Mouse (Mus musculus): Measurements from ENCODE around the gene Foxf1. TPM values are rescaled to one million over a fixed set of nuclear protein-coding genes. Genes with fewer than 3 reads are reported as not detected.

The Foxf1 gene
- total RNA-seq, 2 experiments from 2014 or later = 0.40 to 1.8 TPM

DNA sequence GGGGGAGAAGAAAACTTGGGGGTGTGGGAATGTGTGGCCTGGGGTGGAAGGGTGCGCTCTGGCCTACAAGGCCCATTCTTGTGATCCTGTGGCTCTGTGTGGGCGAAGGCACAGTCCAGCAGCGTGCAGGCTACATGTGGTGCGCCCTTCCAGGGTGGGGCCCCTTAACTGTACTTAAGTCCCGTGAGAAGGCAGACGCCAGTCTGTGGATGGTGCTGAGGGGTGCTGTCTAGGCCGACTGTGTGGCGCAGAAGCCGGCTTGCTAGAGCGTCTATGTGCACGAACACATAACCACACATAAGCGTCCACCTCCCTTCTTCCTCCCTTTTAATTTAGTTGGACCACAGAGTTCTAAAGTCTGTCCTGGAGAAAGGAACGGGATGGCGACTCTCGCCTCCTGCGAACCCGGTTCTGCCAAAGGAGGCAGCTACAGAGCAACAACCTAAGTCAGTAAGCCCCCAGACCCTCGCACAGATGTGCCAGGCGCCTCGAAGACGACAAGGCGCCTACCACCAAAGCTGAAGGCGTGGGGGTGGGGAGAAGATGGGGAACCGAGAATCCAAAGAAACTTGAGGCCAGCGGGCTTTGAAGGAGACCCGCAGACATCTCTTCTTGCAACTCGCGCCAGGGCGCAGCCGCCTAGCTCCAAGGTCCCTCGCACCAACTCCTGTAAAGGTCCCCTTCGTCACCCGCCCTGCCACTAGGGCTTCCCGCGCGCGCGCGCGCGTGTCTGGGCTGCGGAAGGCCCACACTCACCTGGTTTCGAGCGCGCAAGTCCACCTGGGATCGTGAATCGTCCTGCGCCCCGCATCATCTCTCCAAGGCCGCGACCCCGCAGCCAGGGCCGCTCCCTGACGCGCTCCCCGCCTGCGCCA, 1.7 kb upstream of the Foxf1 start:
- no peak for DNase-seq

DNA sequence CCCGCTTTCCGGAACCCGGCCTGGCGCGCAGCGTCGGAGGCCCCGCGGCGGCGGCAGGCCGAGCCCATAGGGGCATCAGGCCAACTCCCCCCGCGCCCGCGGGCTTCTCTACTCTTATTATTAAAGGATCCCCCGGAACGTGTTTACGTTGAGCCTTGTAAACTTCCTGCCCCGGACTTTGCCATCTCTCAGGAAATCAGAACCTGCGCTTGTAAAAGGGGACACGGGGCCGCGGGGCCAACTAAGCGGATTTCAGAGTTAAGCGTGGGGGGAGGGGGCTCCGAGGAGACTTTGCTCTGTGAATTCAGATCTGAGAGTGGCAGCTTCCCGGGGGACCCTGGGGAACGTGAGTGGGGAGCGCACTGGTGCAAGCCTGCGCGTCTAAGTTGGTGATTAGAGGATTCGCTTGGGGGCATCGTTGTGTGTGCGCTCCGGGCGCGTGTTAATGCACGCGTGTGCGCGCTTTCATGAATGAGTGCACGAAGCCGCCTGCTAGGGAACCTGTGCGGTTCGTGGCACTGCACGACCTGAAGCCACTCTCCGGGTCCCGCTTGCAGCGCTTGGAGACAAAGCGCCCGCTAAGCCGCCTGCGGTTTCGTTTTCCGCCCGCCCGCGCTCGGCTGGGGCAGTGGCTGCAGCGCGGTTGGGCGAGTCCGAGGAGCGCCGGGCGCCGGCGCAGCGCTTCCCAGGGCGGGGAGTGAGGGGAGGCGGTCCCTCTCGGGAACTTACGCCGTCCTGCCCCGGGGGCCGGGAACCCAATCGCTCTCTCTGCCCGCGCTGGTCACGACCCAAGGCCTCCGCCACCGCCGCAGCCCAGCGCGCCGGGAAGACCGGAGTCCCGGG, 872 bp upstream of the Foxf1 start:
- DNase-seq = peak; percentile 78 to 83

DNA sequence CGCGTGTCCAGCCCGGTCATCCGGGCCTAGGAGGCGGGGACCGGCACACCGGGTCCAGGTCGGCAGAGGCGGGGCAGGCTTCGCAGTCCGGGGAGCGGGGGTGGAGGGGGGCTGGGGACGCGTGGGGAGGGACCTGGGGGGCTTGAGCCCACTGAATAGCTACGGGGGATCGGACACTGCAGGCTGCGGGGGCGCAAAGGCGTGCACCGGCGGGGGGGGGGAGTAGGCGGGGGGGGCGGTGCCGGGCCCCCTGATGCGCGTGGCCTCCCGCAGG, 313 bp upstream of the Foxf1 start:
- no peak for DNase-seq

DNA sequence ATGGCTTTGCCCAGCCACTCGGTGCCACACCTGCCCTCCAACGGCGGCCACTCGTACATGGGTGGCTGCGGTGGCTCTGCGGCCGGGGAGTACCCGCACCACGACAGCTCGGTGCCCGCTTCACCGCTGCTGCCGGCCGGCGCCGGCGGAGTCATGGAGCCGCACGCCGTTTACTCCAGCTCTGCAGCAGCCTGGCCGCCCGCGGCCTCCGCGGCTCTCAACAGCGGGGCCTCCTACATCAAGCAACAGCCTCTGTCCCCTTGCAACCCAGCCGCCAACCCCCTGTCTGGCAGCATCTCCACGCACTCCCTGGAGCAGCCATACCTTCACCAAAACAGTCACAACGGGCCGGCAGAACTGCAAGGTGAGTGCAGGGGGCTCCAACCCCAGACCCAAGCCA, 825 bp downstream of the Foxf1 start:
- no peak for DNase-seq

DNA sequence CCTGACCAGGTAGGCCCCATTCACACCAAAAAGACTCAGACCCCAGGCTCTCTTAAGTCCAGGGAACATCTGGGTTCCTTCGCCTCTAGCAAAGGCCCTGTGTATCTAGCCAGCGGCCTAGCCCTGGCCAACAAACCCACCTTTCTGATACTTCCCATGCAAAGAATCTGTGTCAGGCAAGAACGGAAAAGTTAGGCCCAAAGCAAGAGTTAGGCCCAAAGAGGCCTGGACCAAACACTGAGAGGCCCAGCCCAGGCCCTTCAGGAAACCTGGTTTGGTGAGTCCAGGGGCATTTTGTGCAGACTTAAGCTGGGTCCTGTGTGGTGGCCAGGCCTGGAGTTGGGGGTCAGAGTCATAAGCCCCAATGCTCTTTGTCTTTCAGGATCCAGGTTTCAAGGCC, 1.4 kb downstream of the Foxf1 start:
- DNase-seq = no peak

DNA sequence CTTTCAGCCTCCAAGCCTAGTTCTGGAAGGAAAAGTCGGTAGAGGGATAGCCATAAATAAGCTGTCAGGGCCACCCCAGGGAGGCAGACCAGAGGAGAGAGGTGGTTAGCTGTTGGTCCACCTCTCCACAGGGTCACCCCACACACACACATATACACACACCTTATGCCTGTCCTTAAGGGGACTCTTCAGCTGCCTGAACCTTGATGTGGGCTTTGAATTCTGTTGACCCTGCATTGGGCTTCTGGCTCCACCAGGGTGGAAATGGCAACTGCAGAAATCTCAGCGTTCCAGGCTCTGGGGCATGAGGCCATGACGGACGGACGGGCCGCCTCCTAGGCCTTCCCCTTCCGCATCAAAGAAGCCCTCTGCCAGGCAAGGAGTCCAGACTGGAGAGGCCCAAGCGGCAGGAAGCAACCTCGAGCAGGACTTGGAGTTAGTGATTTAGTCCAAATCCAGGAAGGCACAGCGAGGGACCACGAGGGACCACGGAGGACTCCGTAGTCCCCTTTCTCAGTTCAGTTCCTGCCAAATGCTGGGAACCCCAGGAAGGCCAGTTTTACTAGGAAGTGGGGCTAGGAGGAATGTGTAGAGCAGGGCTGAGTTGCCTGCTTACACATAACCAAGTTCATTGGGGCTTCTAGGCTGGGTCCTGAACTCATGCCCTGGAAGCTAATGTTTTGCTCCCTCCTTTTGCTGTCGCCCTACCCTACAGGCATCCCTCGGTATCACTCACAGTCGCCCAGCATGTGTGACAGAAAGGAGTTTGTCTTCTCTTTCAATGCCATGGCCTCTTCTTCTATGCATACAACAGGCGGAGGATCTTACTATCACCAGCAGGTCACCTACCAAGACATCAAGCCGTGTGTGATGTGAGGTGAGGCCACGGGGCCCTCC, 2.1 kb downstream of the Foxf1 start:
- no peak for DNase-seq

DNA sequence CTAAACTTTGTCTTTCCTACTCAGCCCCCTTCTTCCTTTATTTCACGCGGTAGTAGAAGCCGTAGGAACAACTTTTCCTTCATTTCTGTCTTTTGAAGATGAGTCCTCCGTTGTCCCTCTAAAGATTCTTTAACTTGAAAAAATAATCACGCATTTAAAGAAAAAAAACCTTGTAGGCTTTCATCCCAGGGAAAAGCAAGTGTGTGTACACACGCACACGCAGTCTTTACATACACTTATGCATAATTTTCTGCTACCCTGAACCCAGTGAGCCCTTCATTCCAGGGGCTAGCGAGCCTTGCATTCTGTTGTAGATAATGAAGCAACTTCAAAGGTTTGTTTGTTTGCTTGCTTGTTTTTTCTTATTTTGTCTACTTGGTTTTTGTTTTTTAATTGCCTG, 4.1 kb downstream of the Foxf1 start:
- no peak for DNase-seq

DNA sequence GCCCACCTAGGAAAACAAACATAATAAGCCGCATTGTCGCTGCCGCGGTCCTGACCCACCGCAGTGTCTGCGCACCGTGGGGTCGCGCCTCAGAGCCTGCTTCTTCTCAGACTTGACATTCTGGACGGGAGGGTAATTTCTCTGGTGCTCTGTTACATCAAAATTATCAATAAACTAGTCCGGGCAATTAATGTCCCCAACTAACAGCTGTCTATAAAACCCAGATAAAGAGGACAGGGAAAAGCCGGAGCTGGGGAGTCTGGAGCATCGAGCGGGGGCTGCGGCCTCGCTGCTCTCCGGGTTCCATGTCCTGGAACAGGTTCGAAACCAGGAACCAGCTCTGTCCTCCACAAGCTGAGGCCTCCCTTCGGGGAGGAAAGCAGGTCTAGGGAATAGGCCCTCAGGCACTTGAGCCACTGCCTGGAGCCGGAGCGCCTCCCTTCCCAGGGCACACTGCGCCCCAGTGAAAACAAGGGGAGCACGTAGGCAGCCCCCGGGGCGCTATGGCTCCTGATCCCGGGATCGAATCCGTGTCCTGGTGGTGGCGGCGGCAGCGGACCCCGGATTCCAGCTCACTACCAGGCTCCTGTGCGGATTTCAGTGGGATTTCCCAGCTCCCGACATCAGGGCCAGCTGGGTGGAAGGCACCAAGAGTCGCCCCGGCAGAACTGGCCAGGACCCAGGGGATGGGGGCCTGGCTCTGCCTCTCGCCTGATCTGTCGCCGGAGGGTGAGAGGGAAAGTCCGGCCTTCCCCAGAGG, 4.9 kb downstream of the Foxf1 start:
- no peak for DNase-seq

DNA sequence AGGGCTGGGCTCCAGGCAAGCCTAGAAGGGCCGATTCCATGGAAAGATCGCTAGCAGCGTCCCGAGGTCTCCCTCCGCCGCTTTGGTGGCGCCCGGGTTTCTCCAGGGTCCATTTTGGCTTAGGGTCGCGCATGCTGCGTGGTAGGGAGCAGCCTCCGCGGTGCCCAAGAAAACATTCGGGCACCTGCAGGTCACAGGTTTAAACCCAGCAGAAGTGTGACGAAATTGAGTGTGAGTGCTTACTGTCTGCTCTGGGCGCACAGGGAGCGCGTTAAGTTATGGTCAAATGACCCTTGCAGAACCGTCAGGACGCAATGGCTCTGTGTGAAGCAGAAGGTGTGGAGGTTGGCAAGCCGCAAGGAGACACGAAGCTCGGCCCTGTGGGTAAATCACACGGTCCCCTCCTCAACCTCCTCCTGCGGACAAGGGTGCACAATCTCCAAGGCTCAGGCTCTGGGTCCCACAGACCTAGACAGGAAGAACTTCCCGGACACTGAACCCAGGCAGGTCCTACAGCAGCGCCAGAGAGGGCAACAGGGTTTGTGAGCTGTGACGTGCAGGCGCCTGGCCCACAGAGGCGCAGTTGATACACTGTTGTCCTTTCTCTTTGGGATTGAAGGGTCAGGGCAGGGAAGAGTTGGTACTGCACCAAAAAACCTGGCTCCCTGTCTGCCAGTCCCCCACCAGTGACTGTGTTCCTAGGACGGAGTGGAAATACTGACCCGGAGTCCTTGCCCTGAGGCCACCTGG, 5.6 kb downstream of the Foxf1 start:
- DNase-seq = no peak

DNA sequence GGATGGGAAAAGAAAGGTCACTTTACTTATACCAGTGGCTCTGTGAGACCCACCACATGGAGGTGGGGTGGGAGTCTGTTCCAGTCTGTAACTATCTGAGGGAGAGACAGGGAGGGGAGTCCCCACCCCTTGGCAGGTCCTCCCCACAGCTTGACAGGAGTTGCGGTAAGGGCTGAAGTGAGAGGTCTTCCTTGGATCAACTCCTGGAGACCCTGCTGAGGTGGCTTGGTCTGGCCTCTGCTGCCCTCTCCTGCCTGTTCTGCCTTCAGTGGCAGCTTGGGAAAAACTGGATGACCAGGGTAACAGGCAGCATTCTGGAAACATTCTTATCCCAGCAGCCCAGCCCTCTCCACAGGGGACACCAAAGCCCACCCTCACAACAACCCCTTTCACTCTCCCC, 6.5 kb downstream of the Foxf1 start:
- DNase-seq = no peak

DNA sequence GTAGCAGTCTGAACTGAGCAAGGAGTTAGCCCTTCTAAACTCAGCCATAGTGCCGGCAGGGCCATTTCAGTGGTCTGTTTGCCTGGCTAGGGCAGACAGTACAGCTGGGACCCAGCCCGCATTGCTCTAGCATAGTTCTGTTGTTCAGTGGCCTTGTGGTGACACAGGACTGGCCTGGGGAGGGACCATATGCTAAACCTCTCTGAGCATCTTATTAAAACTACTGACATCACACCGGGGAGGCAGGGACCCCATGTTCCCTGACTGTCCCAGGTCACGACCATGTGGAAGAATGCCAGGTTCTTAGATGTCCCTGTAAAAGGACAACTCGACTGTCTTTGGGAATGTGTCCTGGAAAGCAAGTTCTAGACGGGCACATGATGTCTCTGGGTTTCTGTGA, 8.0 kb downstream of the Foxf1 start:
- DNase-seq = peak in 1 of 2 experiments; percentile 58

DNA sequence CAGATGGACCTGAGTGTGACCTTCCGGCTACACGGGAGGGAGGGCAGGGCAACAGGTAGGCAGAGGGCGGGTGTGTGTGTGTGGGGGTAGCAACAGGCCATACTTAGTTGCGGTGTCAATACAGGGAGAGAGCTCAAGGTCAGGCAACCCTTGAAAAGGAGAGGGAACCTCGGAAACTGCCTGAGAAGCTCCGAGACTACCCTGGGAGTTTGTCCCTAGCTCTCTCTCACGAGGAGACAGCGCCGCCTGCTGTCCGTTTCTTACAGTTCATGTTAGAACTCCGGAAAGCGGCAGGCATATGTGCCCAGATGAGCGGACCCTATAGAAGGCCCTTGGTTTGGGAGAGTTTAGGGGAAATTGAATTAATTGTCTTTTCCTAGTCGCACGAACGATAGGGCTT, 8.4 kb downstream of the Foxf1 start:
- peak; percentile 85 to 89 for DNase-seq

DNA sequence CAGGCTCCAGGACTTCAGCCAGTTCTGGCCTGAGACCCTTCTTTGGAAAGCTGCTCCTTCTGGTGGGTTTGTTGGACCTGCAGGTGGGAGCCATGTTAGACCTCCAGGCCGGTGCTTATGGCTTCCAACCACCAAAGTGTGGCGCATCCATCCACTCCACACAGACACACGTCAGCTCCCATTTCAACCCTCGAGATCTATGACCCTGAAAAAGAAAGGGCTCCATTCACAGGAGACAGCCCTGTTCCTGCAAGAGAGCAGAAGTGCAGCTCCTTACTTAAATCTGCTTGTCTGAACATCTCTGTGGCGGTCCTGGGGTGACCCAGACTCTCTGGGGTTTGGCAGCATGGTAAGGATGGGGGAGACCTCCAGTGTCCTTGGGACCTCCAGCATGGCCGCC, 9.3 kb downstream of the Foxf1 start:
- DNase-seq = no peak

DNA sequence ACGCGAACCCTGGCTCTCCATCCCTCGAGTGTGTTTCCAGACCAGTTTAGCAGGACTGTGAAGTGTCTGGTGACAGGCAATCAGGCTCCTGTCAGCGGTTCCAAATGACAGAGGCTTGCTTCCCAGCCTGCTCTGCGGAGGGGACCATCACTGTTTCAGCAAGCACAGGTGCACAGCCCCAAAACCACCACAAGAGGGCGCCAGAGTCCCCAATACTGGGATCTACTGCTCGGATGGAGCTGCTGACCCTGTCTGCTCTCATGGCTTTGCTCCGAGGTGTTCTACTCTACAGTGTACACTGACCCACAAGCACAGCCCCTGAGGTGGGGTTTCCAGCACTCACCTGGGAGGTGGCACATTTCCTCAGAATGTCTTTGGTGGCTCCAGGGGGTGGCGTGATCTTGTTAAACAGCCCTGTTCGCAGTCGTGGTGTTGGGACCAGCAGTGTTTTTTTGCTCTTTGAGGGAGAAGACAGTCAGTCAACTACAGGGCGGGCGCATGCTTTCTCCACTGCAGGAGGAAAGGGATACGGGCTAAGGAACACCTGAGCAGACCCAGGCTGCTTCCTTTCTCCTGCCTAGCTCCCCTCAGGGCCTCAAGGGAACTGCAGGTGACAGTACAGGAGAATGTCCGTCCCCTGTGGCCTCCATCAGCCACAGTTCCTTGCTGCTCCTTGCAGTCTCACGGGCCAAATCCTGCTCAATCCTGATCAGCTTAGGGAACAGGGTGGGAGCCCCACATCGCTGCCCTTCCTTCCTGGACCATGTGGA, 20.0 kb downstream of the Foxf1 start:
- peak; percentile 79 to 82 for DNase-seq

DNA sequence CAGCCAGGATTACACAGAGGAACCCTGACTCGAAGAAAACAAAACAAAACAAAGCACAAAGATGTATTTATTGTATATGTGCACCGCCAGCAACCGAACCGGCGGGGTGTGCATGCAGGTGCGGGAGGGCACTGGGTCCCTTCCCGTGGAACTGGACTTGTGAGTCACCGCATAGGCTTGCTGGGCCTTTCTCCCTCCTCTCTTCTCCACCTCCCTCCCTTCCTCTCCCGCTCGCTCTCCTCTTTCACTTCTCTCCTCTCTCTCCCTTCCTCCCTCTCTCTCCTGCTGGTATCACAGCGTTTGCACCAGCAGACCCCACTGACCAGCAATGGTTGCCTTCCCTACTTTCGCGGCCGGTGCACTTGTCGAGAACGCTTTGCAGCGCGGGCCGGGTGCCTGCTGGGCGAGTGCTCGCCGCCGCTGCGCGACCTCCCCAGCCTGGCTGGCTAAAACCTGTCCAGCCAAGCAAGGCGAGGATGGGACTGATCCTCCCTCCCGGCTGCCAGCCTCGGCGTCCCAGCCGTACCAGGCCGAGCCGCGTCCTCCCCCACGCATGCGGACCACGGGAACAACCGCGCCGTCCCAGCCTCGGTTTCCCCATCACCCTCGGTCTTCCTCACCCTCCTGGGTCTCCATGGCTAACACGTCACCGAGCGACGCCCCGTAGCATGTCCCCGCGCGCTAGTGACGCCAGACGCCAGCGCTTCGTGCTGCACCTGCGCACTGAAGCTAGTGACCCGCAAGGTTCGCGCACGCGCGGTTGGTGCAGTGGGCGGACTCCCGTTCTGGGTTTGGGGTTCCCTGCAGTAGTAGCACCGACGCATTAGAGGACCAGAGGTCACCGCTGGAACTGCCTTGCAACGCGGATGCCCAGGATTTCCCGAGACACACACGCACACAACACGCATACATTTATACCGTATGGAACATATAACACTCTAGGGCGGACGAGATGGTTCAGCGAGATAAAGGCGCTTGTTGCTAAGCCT, 23.8 kb downstream of the Foxf1 start, which contains the start of gene Mthfsd:
Mthfsd (minus strand) TSS at position 725 of the 989 bp plus-strand sequence.
- DNase-seq = peak; percentile 100

DNA sequence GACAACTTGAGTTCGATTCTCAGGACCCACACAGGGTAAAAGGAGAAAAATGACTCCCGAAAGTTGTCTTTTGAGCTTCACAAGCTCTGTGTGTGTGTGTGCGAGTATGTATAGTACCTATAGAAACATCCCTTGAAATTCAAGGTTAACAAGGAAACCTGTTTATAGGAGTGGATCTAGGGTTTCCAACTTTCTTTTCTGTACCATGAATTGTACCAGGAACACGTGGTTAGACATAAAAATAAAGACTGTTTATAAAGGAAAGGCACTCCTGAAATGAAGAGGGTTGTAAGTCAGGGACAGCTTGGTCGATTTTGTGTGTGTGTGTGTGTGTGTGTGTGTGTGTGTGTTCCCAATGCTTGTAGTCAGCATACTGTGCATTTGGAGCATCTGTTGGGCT, 24.5 kb downstream of the Foxf1 start:
- no peak for DNase-seq

DNA sequence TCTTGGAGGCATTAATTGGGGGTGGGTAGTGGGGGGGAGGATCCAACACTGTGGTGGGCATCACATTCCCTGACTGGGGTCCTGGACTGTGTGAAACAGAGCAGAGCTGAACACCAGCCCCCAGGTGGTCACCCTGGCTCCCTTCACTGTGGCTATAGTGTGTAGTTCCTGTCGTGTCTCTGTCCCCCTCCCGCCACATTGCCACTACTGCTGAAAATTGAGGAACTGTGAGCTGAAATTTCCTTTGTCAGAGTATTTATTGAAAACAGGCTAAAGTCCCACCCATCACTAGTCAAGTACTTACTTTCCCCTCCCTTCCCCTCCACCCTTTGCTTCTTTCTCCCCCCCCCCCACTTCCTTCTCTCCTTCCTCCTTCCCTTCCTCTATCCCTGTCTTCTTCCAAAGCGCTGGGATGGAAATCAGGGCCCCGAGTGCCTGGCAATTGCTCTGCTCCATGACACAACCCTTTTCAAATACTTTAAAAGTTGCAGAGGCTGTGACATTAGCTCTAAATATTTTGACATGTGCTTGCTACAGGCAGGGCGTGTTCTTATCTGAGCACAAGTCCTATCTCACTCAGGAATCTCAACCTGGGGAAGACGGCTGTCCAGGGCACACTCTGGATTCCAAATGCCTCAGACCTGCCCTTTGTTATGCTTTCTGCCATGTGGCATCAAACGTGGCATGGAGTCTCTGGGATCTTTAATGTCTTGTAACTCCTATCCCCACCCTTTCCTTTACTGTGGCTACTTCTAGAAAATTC, 27.1 kb downstream of the Foxf1 start:
- no peak for DNase-seq

DNA sequence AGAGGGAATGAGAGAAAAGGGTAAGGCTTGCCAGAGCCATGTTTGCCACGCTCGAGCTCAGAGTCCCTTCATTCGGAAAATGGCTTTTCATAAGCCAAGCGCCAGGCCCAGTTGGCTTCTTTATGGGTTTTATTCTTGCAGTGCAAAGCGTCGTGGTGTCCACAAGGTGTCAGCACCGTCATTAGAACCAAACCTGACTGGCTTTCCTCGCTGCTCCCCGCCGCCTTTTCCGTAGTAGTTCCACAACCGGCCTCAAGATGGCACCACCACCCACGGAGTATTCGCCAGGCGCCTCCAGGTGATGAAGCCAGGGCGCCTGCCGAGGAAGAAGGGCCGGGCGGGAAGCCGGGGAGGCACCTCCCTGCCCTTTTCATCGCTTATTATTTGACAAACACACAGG, 29.1 kb downstream of the Foxf1 start:
- DNase-seq = peak; percentile 94

Data from adrenal gland, postnatal 36 days (tissue).